Mouse (Mus musculus) CD4-positive, CD25-positive, alpha-beta regulatory T cell, adult 2 months (primary cell): ENCODE results near the gene Olfr150.
"Not testable (repeated sequence)": the region's sequence is repeated elsewhere in the genome, so short reads cannot be mapped to it uniquely, and the experiment has no call there.

Experiments used
- DNase-seq: peaks from one replicate; pipeline ENCODE4 v3.0.0-alpha.2; 2012; ENCODE audit warnings: low read depth, low spot score

The Olfr150 gene

DNA sequence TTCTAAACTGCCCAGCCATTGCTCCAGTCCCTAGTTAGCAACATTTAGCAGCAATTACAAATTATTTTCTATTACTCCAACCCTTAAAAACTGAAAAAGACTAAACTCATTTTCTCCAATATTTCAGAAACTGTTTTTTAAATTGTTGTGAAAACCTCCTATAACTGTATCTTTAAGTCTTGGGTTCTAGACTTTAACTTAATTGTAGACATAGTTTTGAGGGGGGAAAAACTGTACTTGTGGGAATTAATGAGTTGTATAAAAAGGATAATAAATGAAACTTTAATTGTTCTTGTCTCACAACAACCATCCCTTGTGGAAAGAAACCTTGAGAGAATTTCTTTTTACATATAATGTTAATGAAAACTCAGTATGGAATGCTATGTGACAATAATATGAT lies at the start of gene Olfr150:
TSS of gene Olfr150 (plus strand) at position 301 of the 400 bp plus-strand sequence.
- DNase-seq: no peak

DNA sequence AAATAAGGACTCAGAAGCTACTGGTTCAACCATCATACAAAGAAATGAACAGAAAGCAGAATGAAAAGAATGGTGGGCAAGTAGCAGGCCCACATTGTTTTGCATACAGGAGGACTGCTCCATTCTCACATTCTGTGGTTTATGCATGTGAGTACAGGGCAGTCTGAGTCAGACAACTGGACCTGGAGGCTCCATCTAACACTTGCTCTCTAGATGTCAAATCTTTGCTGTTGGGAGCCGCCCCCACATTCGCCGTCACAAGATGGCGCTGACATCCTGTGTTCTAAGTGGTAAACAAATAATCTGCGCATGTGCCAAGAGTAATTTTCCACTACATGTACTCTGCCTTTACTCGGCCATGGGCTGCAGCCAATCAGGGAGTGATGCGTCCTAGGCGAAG lies 29.7 kb upstream of the Olfr150 start:
- not testable (repeated sequence) for DNase-seq

DNA sequence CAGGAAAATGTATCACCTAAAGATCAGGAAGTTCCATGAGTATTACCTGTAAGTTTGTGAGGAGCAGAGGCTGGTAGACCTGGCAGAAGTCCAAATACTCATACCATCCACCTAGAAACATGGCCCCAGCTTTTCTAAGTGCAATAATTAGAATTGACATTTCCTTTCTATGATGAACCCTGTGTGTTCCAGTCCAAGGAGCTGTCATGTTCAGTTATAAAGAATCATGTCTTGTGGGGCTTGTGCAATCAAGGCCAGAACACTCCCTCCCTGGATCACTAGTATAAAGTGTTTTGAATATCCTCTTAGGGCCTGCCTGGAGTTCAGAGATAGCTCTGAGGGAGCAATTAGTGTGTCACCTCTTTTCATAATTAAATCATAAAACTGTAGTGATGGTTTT lies 23.8 kb upstream of the Olfr150 start, which contains the start of gene Olfr149:
TSS of gene Olfr149 (minus strand) at position 101 of the 400 bp plus-strand sequence.
- DNase-seq: no peak

DNA sequence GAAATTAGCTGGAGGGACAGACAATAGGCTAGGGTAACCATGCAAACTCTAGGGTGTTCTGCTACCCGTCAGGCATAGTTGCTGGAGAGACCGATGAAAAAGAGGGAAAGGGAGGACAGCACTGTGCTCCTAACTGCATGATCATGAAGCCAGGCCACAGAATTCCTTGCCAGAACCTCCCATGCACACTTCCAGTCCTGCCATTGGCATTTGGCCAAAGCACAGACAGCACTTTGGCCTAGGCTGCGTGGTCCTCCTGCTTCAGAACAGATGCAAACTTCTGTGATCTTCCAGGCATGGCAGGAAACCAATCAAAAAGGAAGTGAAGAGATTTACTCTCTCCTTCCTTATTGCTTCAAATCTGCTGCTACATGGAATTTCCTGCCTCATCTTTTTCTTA lies 21.8 kb upstream of the Olfr150 start:
- DNase-seq: no peak

DNA sequence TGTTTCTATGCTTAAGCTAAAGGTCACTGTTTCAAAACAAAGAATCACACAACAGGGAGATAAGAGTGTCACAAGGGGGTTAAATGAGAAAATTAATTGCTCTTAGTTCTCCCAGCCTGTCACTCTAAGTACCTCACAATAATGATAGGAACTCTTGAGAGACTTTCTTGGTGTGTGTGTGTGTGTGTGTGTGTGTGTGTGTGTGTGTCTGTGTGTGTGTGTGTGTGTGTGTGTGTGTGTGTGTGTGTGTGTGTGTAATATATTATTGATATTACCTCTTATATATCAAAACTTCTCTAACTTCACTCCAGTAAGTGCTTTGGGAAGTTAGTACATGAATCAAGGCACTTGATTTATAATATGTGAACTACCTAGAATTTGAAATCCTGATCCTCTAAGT lies 19.7 kb upstream of the Olfr150 start, which contains the start of gene Olfr965:
TSS of gene Olfr965 (plus strand) at position 301 of the 400 bp plus-strand sequence.
- DNase-seq: no peak

DNA sequence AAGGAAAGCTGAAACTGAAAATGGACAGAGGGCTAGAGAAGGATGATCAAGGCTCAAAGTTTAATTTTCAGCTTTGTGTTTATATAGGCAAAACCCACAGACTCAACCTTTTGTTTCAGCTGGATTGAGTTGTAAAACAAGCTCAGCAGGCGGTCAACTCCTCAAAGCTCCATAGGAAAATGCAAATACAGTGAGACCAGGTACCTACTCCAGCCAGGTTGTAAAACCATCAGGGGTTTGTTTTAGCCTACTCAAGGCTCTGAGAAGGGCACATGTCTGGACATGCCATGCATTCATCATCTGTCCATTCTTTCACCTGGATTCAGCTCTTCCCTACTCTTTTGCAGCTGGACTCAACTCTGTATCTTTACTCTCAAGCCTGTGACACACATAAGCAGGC lies 10.0 kb downstream of the Olfr150 start:
- no peak for DNase-seq

DNA sequence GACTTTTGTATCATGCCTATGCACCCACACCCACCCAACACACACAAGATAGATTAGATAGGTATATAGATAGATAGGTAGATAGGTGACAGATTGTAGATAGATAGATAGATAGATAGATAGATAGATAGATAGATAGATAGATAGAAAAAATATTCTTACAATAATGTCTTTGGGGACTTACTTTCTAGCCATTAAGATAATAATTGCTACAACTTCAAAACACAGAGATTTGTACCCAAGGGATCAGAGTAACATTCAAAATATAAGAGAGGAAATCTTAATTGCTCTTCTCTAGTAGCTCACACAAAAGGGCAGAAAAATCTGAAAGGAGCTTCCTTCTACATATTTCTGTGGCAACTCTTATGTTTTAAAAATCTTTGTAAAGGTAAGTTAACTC lies 15.2 kb downstream of the Olfr150 start, which contains the start of gene Olfr967:
TSS of gene Olfr967 (plus strand) at position 301 of the 400 bp plus-strand sequence.
- no peak for DNase-seq

DNA sequence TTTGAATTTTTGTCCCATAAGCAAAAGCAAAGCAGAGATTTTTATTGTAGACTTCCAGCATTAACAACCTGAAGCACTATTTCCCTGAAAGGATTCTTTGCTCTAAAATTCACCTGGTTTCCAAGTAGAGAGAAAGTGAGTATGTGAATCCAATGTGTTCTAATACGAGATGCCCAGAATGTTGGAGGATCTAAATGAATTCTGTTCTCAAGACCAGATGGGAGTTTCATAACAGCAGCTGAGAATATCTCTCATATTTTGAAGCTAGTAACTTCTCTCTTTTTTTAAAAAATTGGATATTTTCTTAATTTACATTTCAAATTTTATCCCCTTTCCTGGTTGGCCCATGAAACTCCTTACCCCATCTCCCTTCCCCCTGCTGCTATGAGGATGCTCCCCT lies 15.7 kb downstream of the Olfr150 start:
- no peak for DNase-seq

DNA sequence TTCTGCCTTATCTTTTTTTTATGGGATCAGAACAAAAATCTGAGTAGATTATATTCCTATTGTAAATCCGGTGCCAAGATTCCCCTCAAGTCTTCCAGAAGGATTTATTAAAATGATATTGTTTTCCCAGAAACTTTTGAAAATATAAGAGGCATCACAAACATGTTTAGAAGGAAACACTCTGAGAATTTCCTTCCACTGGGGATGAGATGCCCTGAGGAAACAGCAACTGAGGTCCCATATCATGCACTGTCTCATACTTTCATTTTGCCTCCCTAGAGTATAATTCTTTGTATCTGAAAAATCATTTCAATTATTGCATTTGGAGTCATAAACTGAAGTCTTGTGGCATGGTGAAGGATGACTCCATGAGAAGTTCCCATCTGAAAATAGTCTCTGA lies 52.4 kb downstream of the Olfr150 start, which contains the start of gene Olfr968:
TSS of gene Olfr968 (minus strand) at position 101 of the 400 bp plus-strand sequence.
- no peak for DNase-seq
